Mouse (Mus musculus): ENCODE measurements around the gene 4833427G06Rik. TPM values are rescaled to one million over a fixed set of nuclear protein-coding genes. Genes with fewer than 3 reads are reported as not detected.
A peak's percentile ranks its signal among the peaks of the same experiment; 100 is the strongest.
"Not testable (repeated sequence)": the region's sequence is repeated elsewhere in the genome, so short reads cannot be mapped to it uniquely, and the experiment has no call there.

Gene 4833427G06Rik
- 2.0 TPM in 1 of 2 replicates, not detected in the other for total RNA-seq (2014; rRNA removed)
- 1.0 and 2.3 TPM in 2 replicates for polyA plus RNA-seq (2015; fragmentation: Nextera tagmentation; extraction: Ambion mirVana)

DNA sequence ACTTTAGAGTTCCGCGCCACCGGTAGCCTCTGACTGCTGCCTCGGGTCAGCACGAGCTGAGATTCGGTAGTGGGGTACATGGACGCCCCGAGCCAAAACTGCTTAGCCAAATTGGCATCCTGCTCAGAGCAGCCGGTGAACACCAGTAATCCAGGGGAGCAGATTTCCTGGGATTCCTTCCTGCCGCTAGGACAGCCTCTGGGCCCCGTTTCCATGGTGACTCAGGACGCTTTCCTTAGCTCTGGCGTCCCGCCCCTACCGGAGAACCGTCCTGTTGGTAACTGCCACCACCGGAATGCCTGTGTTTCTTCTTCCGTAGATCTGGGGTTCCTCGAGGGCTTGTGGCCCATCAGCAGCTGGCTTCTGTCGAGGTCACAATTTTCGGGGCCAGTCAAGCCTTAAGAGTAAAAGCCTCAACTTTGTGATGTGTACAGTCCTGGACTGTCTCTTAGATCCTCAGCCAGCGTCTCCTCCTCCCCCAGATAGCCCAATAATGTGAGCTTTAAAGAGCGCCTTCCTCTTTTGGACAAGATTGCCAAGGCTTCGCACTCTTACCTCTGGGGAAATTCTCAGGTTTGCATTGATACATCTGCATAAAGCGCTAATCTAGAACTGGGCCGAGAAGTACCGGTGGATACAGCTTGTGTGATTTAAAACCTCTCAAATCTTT lies at the start of gene 4833427G06Rik:
TSS of gene 4833427G06Rik (minus strand) at position 323 of the 670 bp plus-strand sequence.
- no peak within 1 kb of the TSS for H3K9ac ChIP-seq (replicated peaks; ENCODE audit: low read length)
- H3K4me1 ChIP-seq (ENCODE audit: insufficient read depth, low read length): no peaks in the 10 kb centered on the region; the same call in 1 of the 2 replicates
- no peaks in the 10 kb centered on the region for H3K36me3 ChIP-seq (ENCODE audit: insufficient read depth, low read length)
- TF ChIP-seq CTCF (IDR thresholded peaks at IDR 0.05; ENCODE audit: low read depth): peak; percentile 47
- H3K4me3 ChIP-seq (ENCODE audit: low read length): no peak within 1 kb of the TSS
- peak within 1 kb of the TSS; percentile 100 for H3K4me2 ChIP-seq (ENCODE audit: low read depth, low read length)
- DNase-seq (ENCODE audit: low spot score) (peak; percentile 75), ATAC-seq (peak; percentile 74; the same call in 1 of the 2 replicates)
- WGBS: 11% methylated on average over 27 of the region's 27 CpGs
- H3K27me3 ChIP-seq (ENCODE audit: insufficient read depth, low read length): no peaks in the 10 kb centered on the region
- H3K27ac ChIP-seq: no peak within 1 kb of the TSS
- H3K9me3 ChIP-seq (ENCODE audit: low read length): no peaks in the 10 kb centered on the region

DNA sequence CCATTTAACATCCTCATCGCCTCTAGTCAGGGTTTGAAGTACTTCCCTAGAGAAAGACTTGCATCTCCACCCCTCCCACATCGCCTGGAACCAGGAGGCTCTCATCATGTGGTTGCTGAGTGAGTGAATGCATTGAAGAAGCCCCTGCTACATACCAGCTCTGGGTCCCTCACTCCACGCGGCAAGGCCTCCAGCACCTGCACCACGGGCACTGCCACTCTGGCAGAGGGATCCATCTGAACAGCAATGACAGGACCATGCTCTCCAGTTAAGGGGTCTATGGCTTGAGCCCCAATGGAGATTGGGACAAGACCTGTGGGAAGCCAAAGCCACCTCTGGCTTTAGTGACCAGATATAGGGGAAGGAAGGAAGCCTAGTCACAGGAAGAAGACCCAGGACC lies 45.4 kb upstream of the 4833427G06Rik start:
- Histone ChIP-seq H3K36me3 (ENCODE audit: insufficient read depth, low read length) (no peaks in the 10 kb centered on the region), H3K27me3 (ENCODE audit: insufficient read depth, low read length) (no peaks in the 10 kb centered on the region), H3K27ac (no peak overlapping the region), H3K4me2 (ENCODE audit: low read depth, low read length) (no peak overlapping the region), H3K9ac (replicated peaks; ENCODE audit: low read length) (no peak overlapping the region), H3K9me3 (ENCODE audit: low read length) (no peaks in the 10 kb centered on the region), H3K4me1 (ENCODE audit: insufficient read depth, low read length) (peaks cover 4% of the 10 kb centered on the region; the same call in 1 of the 2 replicates), H3K4me3 (ENCODE audit: low read length) (no peak overlapping the region)
- DNase-seq (ENCODE audit: low spot score) (no peak), ATAC-seq (no peak)
- WGBS: 85% methylated on average over 5 of the region's 5 CpGs
- no peak for TF ChIP-seq CTCF (IDR thresholded peaks at IDR 0.05; ENCODE audit: low read depth)

DNA sequence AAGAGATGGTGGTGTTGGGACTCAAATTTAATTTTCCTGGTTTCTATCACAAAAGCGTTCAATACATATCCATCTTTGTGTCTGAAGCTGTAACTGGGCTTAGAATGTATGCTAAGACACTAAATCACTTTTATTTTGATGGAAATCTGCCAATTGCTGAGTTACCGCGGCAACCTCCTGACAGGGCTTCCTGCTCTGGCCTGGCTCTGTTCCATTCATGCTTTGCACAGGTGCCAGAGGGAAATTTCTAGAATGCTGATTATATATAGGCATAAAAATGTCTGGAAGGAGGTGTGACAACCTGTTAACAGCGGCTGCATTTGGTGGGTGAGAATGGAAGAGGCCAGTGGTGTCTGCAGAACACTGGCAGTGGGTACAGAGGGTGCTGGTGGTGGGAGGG lies 44.6 kb upstream of the 4833427G06Rik start:
- 52% methylated on average over 4 of the region's 4 CpGs for WGBS

DNA sequence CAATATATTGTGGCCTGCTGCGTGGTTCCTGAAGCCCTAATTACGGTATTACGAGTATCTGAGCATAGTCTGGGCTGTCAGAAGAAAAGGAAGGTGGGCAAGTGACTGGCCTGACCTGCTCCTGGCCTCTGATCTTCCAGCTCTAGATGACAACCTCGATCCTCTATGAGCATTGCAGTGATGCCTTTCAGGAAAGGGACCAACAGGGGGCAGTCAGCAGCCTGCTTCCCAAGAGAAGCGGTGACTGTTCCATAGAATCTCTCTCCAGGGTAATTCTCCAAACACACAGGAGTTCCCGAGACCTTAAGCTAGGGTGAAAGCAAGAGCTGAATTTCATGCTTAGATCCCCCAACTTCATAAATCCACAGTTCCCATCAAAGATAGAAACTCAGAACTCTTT lies 42.3 kb upstream of the 4833427G06Rik start:
- no peak for DNase-seq (ENCODE audit: low spot score)
- no peak for ATAC-seq
- H3K4me2 ChIP-seq (ENCODE audit: low read depth, low read length): no peak overlapping the region
- H3K27me3 ChIP-seq (ENCODE audit: insufficient read depth, low read length): no peaks in the 10 kb centered on the region
- 77% methylated on average over 6 of the region's 6 CpGs for WGBS
- H3K4me1 ChIP-seq (ENCODE audit: insufficient read depth, low read length): peaks cover 4% of the 10 kb centered on the region; the same call in 1 of the 2 replicates
- no peak for TF ChIP-seq CTCF (IDR thresholded peaks at IDR 0.05; ENCODE audit: low read depth)
- H3K36me3 ChIP-seq (ENCODE audit: insufficient read depth, low read length): no peaks in the 10 kb centered on the region
- H3K4me3 ChIP-seq (ENCODE audit: low read length): no peak overlapping the region
- H3K9me3 ChIP-seq (ENCODE audit: low read length): no peaks in the 10 kb centered on the region
- H3K27ac ChIP-seq: no peak overlapping the region
- no peak overlapping the region for H3K9ac ChIP-seq (replicated peaks; ENCODE audit: low read length)

More for the DNA sequence above, 44.6 kb upstream of the 4833427G06Rik start:
- DNase-seq (ENCODE audit: low spot score): peak; percentile 62
- TF ChIP-seq CTCF (IDR thresholded peaks at IDR 0.05; ENCODE audit: low read depth): no peak
- no peak overlapping the region for H3K4me3 ChIP-seq (ENCODE audit: low read length)
- no peaks in the 10 kb centered on the region for H3K9me3 ChIP-seq (ENCODE audit: low read length)
- no peak overlapping the region for H3K9ac ChIP-seq (replicated peaks; ENCODE audit: low read length)
- H3K4me2 ChIP-seq (ENCODE audit: low read depth, low read length): no peak overlapping the region
- H3K4me1 ChIP-seq (ENCODE audit: insufficient read depth, low read length): peaks cover 4% of the 10 kb centered on the region; the same call in 1 of the 2 replicates
- H3K27ac ChIP-seq: no peak overlapping the region
- no peaks in the 10 kb centered on the region for H3K27me3 ChIP-seq (ENCODE audit: insufficient read depth, low read length)
- no peak for ATAC-seq
- H3K36me3 ChIP-seq (ENCODE audit: insufficient read depth, low read length): no peaks in the 10 kb centered on the region

DNA sequence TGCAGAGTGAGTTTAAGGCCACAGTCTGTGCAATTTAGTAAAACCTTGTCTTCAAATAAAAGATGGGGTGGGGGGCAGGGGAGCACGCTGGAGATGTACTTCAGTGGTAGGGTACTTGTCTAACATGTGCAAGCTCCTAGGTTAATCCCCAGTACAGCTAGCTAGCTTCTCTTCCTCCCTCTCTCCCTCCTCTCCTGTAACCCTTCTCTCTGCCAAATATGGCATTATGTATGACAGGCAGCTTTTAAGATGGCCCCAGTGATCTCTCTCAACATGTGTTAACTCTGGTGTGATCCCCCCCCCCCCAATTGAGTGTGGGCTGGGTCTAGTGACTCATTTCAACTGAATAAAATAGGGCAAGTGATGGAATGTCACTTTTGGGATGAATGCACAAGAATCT lies 41.6 kb upstream of the 4833427G06Rik start:
- Histone ChIP-seq H3K36me3 (ENCODE audit: insufficient read depth, low read length) (no peaks in the 10 kb centered on the region), H3K4me3 (ENCODE audit: low read length) (no peak overlapping the region), H3K9me3 (ENCODE audit: low read length) (no peaks in the 10 kb centered on the region), H3K27me3 (ENCODE audit: insufficient read depth, low read length) (no peaks in the 10 kb centered on the region), H3K27ac (no peak overlapping the region), H3K4me1 (ENCODE audit: insufficient read depth, low read length) (peaks cover 4% of the 10 kb centered on the region; the same call in 1 of the 2 replicates), H3K9ac (replicated peaks; ENCODE audit: low read length) (no peak overlapping the region), H3K4me2 (ENCODE audit: low read depth, low read length) (no peak overlapping the region)
- WGBS: 75% methylated on average over 1 of the region's 1 CpGs
- DNase-seq (ENCODE audit: low spot score) (no peak), ATAC-seq (no peak)
- TF ChIP-seq CTCF (IDR thresholded peaks at IDR 0.05; ENCODE audit: low read depth): no peak

DNA sequence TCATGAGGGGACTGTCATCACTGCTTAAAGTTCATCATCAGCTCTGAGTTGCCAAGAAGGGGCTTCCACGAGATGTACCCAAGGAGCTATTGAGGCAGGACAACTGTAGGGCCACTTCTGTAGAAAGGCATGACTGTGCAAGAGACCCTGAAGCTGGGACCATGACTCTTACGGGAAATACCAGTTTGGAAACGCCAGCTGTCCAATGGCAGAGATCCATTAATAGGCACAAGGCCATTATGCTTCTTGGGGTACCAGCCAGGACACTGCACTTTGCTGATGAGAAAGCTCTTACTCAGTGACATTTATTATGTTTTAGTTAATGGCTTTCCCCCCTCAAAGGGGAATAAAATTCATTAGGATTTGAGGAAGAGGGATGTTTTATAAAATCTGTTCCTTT lies 38.8 kb upstream of the 4833427G06Rik start:
- 71% methylated on average over 3 of the region's 3 CpGs for WGBS
- no peaks in the 10 kb centered on the region for H3K27me3 ChIP-seq (ENCODE audit: insufficient read depth, low read length)
- ATAC-seq (no peak), DNase-seq (ENCODE audit: low spot score) (no peak)
- H3K9me3 ChIP-seq (ENCODE audit: low read length): no peaks in the 10 kb centered on the region
- no peak overlapping the region for H3K4me3 ChIP-seq (ENCODE audit: low read length)
- H3K36me3 ChIP-seq (ENCODE audit: insufficient read depth, low read length): no peaks in the 10 kb centered on the region
- no peak overlapping the region for H3K9ac ChIP-seq (replicated peaks; ENCODE audit: low read length)
- no peak overlapping the region for H3K27ac ChIP-seq
- no peak overlapping the region for H3K4me2 ChIP-seq (ENCODE audit: low read depth, low read length)
- no peaks in the 10 kb centered on the region for H3K4me1 ChIP-seq (ENCODE audit: insufficient read depth, low read length)
- no peak for TF ChIP-seq CTCF (IDR thresholded peaks at IDR 0.05; ENCODE audit: low read depth)

DNA sequence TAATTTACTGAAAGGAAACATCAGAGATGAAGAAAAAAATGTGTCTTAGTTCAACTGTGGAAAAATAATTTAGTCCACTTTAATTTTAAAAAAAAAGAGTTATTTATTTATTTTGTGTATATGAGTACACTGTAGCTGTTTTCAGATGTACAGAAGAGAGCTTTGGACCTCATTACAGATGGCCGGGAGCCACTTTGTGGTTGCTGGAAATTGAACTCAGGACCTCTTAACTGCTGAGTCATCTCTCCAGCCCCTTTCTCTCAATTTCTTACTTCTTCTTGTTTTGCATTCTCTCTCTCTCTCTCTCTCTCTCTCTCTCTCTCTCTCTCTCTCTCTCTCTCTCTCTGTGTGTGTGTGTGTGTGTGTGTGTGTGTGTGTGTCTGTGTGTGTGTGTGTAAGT lies 37.5 kb upstream of the 4833427G06Rik start:
- not testable (repeated sequence) for H3K4me1 ChIP-seq (ENCODE audit: insufficient read depth, low read length); H3K4me2 ChIP-seq (ENCODE audit: low read depth, low read length); H3K9ac ChIP-seq (replicated peaks; ENCODE audit: low read length); H3K27ac ChIP-seq; H3K9me3 ChIP-seq (ENCODE audit: low read length); H3K36me3 ChIP-seq (ENCODE audit: insufficient read depth, low read length); DNase-seq (ENCODE audit: low spot score); H3K4me3 ChIP-seq (ENCODE audit: low read length); H3K27me3 ChIP-seq (ENCODE audit: insufficient read depth, low read length); ATAC-seq
- 84% methylated on average over 1 of the region's 1 CpGs for WGBS
